Mouse (Mus musculus) MEL (cell line): ENCODE data around the gene Thada. TPM values are rescaled to one million over a fixed set of nuclear protein-coding genes. Genes with fewer than 3 reads are reported as not detected.

Experiments used
- DNase-seq: peaks from one replicate; pipeline ENCODE4 v3.0.0; 2011; ENCODE audit warnings: low read depth, low spot score
- H3K27ac ChIP-seq: 2 replicates; pipeline ENCODE4 v1.5.1; 2012; ENCODE audit warnings: low read depth, mild to moderate bottlenecking, control low read depth, low read length, moderate library complexity; ENCODE audit not compliant: control insufficient read depth
- H3K27me3 ChIP-seq, 2 experiments: fragments of 150-350 bp in 1 of 2; sonication (generic) in 1 of 2; 2 replicates each; pipeline ENCODE4 v1.6.1; 2012; ENCODE audit warnings: low read length in 2 of 2, mild to moderate bottlenecking in 2 of 2, improper control_type of control experiment in 1 of 2, moderate library complexity in 1 of 2; ENCODE audit not compliant: insufficient read depth in 2 of 2, control insufficient read depth in 1 of 2
- H3K36me3 ChIP-seq, 2 experiments: 2 replicates each; pipeline ENCODE4 v1.6.1; 2012 to 2014; ENCODE audit warnings: low read length in 2 of 2, improper control_type of control experiment in 1 of 2, inconsistent platforms in 1 of 2, mild to moderate bottlenecking in 1 of 2; ENCODE audit not compliant: insufficient read depth in 2 of 2, control insufficient read depth in 1 of 2
- H3K4me1 ChIP-seq, 2 experiments: fragments of 150-350 bp in 1 of 2; sonication (generic) in 1 of 2; 2 replicates each; pipeline ENCODE4 v1.6.1; 2012; ENCODE audit warnings: low read length in 2 of 2, improper control_type of control experiment in 1 of 2, mild to moderate bottlenecking in 1 of 2; ENCODE audit not compliant: insufficient read depth in 2 of 2, control insufficient read depth in 1 of 2
- H3K4me3 ChIP-seq, 2 experiments: fragments of 150-350 bp in 1 of 2; sonication (generic) in 1 of 2; 2 replicates each; pipeline ENCODE4 v1.5.1; 2012; ENCODE audit warnings: low read depth in 2 of 2, low read length in 2 of 2, mild to moderate bottlenecking in 2 of 2, moderate library complexity in 2 of 2, control low read depth in 1 of 2, improper control_type of control experiment in 1 of 2; ENCODE audit not compliant: control insufficient read depth in 1 of 2, insufficient read depth in 1 of 2
- H3K79me2 ChIP-seq: 2 replicates; pipeline ENCODE4 v1.6.1; 2012; ENCODE audit warnings: mild to moderate bottlenecking, low read length, moderate library complexity; ENCODE audit not compliant: control insufficient read depth, poor library complexity, insufficient read depth
- H3K9ac ChIP-seq: 2 replicates; pipeline ENCODE4 v1.6.1; 2012; ENCODE audit warnings: low read depth, mild to moderate bottlenecking, control low read depth, low read length, moderate library complexity; ENCODE audit not compliant: control insufficient read depth, poor library complexity, severe bottlenecking
- H3K9me3 ChIP-seq: fragments of 150-350 bp; sonication (generic); replicated peaks from 2 replicates; pipeline ENCODE4 v1.6.1; 2012; ENCODE audit warnings: mild to moderate bottlenecking, low read length, improper control_type of control experiment, moderate library complexity; ENCODE audit not compliant: insufficient read depth
- BHLHE40 ChIP-seq: IDR thresholded peaks from 2 replicates; pipeline ENCODE4 v1.6.1; 2012; ENCODE audit warnings: low read depth, mild to moderate bottlenecking, inconsistent platforms, low read length, improper control_type of control experiment, borderline replicate concordance
- CHD2 ChIP-seq: IDR thresholded peaks from 2 replicates; pipeline ENCODE4 v1.6.1; 2011; ENCODE audit warnings: low read length, improper control_type of control experiment
- ELF1 ChIP-seq: IDR thresholded peaks from 2 replicates; pipeline ENCODE4 v1.6.1; 2014; ENCODE audit warnings: low read depth, mild to moderate bottlenecking, inconsistent platforms, low read length, improper control_type of control experiment, moderate library complexity
- EP300 ChIP-seq, 2 experiments: IDR thresholded peaks; 2 replicates each; pipeline ENCODE4 v1.6.1; 2011; ENCODE audit warnings: improper control_type of control experiment in 2 of 2, low read length in 2 of 2, low read depth in 1 of 2, mild to moderate bottlenecking in 1 of 2
- GATA1 ChIP-seq: IDR thresholded peaks from 2 replicates; pipeline ENCODE4 v1.6.1; 2011; ENCODE audit warnings: low read depth, low read length, improper control_type of control experiment
- JUND ChIP-seq: IDR thresholded peaks from 2 replicates; pipeline ENCODE4 v1.6.1; 2011; ENCODE audit warnings: low read depth, mild to moderate bottlenecking, improper control_type of control experiment, low read length
- MXI1 ChIP-seq: IDR thresholded peaks from 2 replicates; pipeline ENCODE4 v1.6.1; 2011; ENCODE audit warnings: mild to moderate bottlenecking, low read depth, low read length, improper control_type of control experiment
- MYB ChIP-seq: IDR thresholded peaks from 2 replicates; pipeline ENCODE4 v1.6.1; 2011; ENCODE audit warnings: mild to moderate bottlenecking, low read depth, low read length, improper control_type of control experiment
- POLR2A ChIP-seq, 2 experiments: IDR thresholded peaks; 2 replicates each; pipeline ENCODE4 v1.6.1; 2011 to 2012; ENCODE audit warnings: low read length in 2 of 2, mild to moderate bottlenecking in 2 of 2, control low read depth in 1 of 2, improper control_type of control experiment in 1 of 2, low read depth in 1 of 2, moderate library complexity in 1 of 2; ENCODE audit not compliant: control insufficient read depth in 1 of 2, insufficient read depth in 1 of 2, poor library complexity in 1 of 2
- TAL1 ChIP-seq: IDR thresholded peaks from 2 replicates; pipeline ENCODE4 v1.6.1; 2012; ENCODE audit warnings: mild to moderate bottlenecking, inconsistent platforms, low read length, moderate library complexity, mixed read lengths
- TBP ChIP-seq: IDR thresholded peaks from 2 replicates; pipeline ENCODE4 v1.8.0; 2011; ENCODE audit warnings: low read depth, low read length, improper control_type of control experiment
- UBTF ChIP-seq: IDR thresholded peaks from 2 replicates; pipeline ENCODE4 v1.6.1; 2012; ENCODE audit warnings: low read depth, mild to moderate bottlenecking, inconsistent platforms, low read length, improper control_type of control experiment, moderate library complexity, borderline replicate concordance; ENCODE audit not compliant: insufficient read depth
- USF1 ChIP-seq: IDR thresholded peaks from 2 replicates; pipeline ENCODE4 v1.6.1; 2014; ENCODE audit warnings: low read depth, mild to moderate bottlenecking, inconsistent platforms, low read length, improper control_type of control experiment, moderate library complexity
- ZKSCAN1 ChIP-seq: IDR thresholded peaks from 2 replicates; pipeline ENCODE4 v1.6.1; 2012; ENCODE audit warnings: low read depth, mild to moderate bottlenecking, inconsistent platforms, low read length, improper control_type of control experiment, moderate library complexity
- ZMIZ1 ChIP-seq: IDR thresholded peaks from 2 replicates; pipeline ENCODE4 v1.6.1; 2012; ENCODE audit warnings: low read depth, mild to moderate bottlenecking, inconsistent platforms, low read length, improper control_type of control experiment, moderate library complexity
- polyA plus RNA-seq, 2 experiments: library from polyadenylated mRNA; stranded (reverse) in 1 of 2; unstranded in 1 of 2; fragments of >175 nt in 1 of 2; fragments of >200 nt in 1 of 2; gene quantifications; 2 replicates each; pipeline versions ENCODE4 v1.2.1 to v1.2.4; 2012; ENCODE audit warnings: low replicate concordance in 2 of 2, low read depth in 1 of 2; ENCODE audit not compliant: insufficient read length in 2 of 2, insufficient read depth in 1 of 2, missing spikeins in 1 of 2
- total RNA-seq: library from RNA; depleted of rRNA; stranded (reverse); fragments of 300-350 nt; gene quantifications from 2 replicates; pipeline ENCODE4 v1.2.3, GENCODE M21; 2012

Thada gene
- total and polyA plus RNA-seq, 3 experiments: 19.8 to 20.6 TPM; not detected in 1

- H3K9ac ChIP-seq: no peak overlapping the region
- no peak for TF ChIP-seq TAL1
- TF ChIP-seq MXI1: no peak
- TF ChIP-seq BHLHE40: no peak
- TF ChIP-seq EP300 (IDR thresholded peaks at IDR 0.05; ENCODE audit: low read depth in 1 of 2, low read length in 2 of 2): no peak
- TF ChIP-seq TBP: no peak
- no peak for TF ChIP-seq CHD2
- H3K4me3 ChIP-seq: no peak overlapping the region
- no peak for DNase-seq
- H3K4me1 ChIP-seq: no peaks in the 10 kb centered on the region
- H3K27ac ChIP-seq: no peak overlapping the region
- H3K9me3 ChIP-seq: no peaks in the 10 kb centered on the region
- H3K27me3 ChIP-seq: no peaks in the 10 kb centered on the region
- H3K36me3 ChIP-seq: peaks cover 0 to 6% of the 10 kb centered on the region in 2 experiments; a peak in 2 of 4 replicates
- H3K79me2 ChIP-seq: no peaks in the 10 kb centered on the region
Measured at GRCm38 (mm10) chr17:84369769-84370168, 96.2 kb downstream of the Thada start.

GRCm38 (mm10) chr17:84368213-84369014, 97.6 kb downstream of the Thada start:
- TF ChIP-seq MXI1 (no peak), JUND (no peak), USF1 (no peak), POLR2A (IDR thresholded peaks at IDR 0.05; ENCODE audit: control insufficient read depth in 1 of 2, insufficient read depth in 1 of 2, low read depth in 1 of 2, low read length in 2 of 2, poor library complexity in 1 of 2) (no peak), UBTF (no peak), MYB (no peak)
- TF ChIP-seq, all 39 proteins: peak for 0
- H3K36me3 ChIP-seq: peaks cover 0 to 6% of the 10 kb centered on the region in 2 experiments; a peak in 2 of 4 replicates
- no peaks in the 10 kb centered on the region for H3K4me1 ChIP-seq
- no peaks in the 10 kb centered on the region for H3K9me3 ChIP-seq
- no peak for DNase-seq
- H3K79me2 ChIP-seq: no peaks in the 10 kb centered on the region
- H3K9ac ChIP-seq: no peak overlapping the region
- no peaks in the 10 kb centered on the region for H3K27me3 ChIP-seq
- H3K4me3 ChIP-seq: no peak overlapping the region
- no peak overlapping the region for H3K27ac ChIP-seq

GRCm38 (mm10) chr17:84367663-84368062, 98.3 kb downstream of the Thada start:
- no peak overlapping the region for H3K9ac ChIP-seq
- H3K79me2 ChIP-seq: no peaks in the 10 kb centered on the region
- no peak for TF ChIP-seq GATA1
- no peak for TF ChIP-seq ELF1
- no peak for TF ChIP-seq ZKSCAN1
- TF ChIP-seq EP300 (IDR thresholded peaks at IDR 0.05; ENCODE audit: low read depth in 1 of 2, low read length in 2 of 2): no peak
- TF ChIP-seq ZMIZ1: no peak
- H3K27ac ChIP-seq: no peak overlapping the region
- H3K9me3 ChIP-seq: no peaks in the 10 kb centered on the region
- no peaks in the 10 kb centered on the region for H3K4me1 ChIP-seq
- DNase-seq: no peak
- H3K4me3 ChIP-seq: no peak overlapping the region
- no peaks in the 10 kb centered on the region for H3K27me3 ChIP-seq
- H3K36me3 ChIP-seq: peaks cover 0 to 6% of the 10 kb centered on the region in 2 experiments; a peak in 1 of 4 replicates
